Mouse (Mus musculus) T-helper 1 cell (primary cell): ENCODE results near the gene Gpn1.

Experiments
- in situ Hi-C: fragments of 300-600 bp; cut with MboI, MseI; formaldehyde crosslinking; loops from one replicate; pipeline ENCODE4 v1.15.1; 2025; ENCODE audit warnings: high pct_unique_total_duplicates

Gene Gpn1

GRCm38 (mm10) chr5:31559401-31559800 is 64.9 kb downstream of the Gpn1 start:
- in situ Hi-C loops: no loop called here

- in situ Hi-C loops: loop anchor here (5.0 kb wide), 1 partner anchor 122 kb away; no protein-coding TSS in a partner anchor
Measured at GRCm38 (mm10) chr5:31560352-31560751, 65.8 kb downstream of the Gpn1 start.

- in situ Hi-C loops: loop anchor here (5.0 kb wide), 1 partner anchor 120 kb away; no protein-coding TSS in a partner anchor
Measured at GRCm38 (mm10) chr5:31562036-31562666, 67.6 kb downstream of the Gpn1 start.
